Mouse (Mus musculus) ES-Bruce4 (cell line): Measurements from ENCODE around the gene Upb1.
"Not testable (repeated sequence)": the region's sequence is repeated elsewhere in the genome, so short reads cannot be mapped to it uniquely, and the experiment has no call there.

Experiments used
- CTCF ChIP-seq: IDR thresholded peaks from one replicate; pipeline ENCODE4 v1.8.1; 2011; ENCODE audit warnings: low read depth, low read length
- POLR2A ChIP-seq: IDR thresholded peaks from one replicate; pipeline ENCODE4 v1.8.1; 2011; ENCODE audit warnings: low read length; ENCODE audit not compliant: insufficient read depth

GRCm38 (mm10) chr10:75353838-75354241 lies 47.1 kb upstream of the Upb1 start:
- TF ChIP-seq CTCF, POLR2A: not testable (repeated sequence)
